Mouse (Mus musculus) megakaryocyte, adult 5-6 weeks (primary cell): ENCODE data around the gene Mal. TPM values are rescaled to one million over a fixed set of nuclear protein-coding genes. Genes with fewer than 3 reads are reported as not detected.

ENCODE experiments used
- ATAC-seq: 2 replicates; pipeline ENCODE4 v1.8.0; 2016; ENCODE audit warnings: mild to moderate bottlenecking, inconsistent platforms; ENCODE audit not compliant: poor library complexity, severe bottlenecking
- total RNA-seq, 2 experiments: library from RNA; stranded (forward) in 1 of 2; stranded (reverse) in 1 of 2; fragments of 153-499, 151-499 nt in 1 of 2; fragments of 221-1000, 200-1000 nt in 1 of 2; gene quantifications; 2 replicates each; pipeline versions ENCODE4 v1.2.3 to v1.2.4; 2015 to 2017

The Mal gene
- 0.11 TPM in 1 of 2 replicates, not detected in the other for total RNA-seq (2015)
- not detected in 2 replicates for total RNA-seq (2017)

DNA sequence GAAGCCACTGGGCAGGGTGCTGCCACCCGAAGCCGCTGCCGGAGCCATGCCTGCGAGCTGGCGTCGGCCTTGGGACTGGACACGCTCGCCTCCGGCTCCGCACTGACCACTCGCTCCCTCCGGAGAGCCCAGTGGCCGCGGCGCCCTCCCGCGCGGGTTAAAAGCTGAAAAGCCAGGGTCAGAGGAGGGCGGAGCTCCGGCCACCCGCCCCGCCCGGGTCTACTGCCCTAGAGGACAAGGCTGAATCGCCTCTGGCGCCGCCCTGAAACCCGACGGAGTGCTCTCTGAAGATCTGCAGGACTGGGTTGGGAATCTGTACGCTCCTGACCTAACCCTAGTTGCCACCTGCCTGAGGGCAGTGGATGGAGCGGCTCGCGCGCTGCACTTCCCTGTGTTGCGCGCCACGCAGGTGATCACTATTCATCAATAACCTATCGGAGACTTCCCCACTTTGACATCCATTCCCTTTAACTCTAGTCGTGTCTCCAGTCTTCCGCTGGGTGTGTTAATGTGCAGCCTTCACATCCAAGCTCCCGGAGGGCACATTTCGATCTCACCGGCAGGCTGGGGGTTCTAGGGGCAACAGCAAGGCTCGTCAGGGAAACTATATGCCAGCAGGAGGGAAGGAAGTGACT lies at the start of gene Mal:
TSS of gene Mal (minus strand) at position 610 of the 635 bp plus-strand sequence.
- no peak for ATAC-seq

DNA sequence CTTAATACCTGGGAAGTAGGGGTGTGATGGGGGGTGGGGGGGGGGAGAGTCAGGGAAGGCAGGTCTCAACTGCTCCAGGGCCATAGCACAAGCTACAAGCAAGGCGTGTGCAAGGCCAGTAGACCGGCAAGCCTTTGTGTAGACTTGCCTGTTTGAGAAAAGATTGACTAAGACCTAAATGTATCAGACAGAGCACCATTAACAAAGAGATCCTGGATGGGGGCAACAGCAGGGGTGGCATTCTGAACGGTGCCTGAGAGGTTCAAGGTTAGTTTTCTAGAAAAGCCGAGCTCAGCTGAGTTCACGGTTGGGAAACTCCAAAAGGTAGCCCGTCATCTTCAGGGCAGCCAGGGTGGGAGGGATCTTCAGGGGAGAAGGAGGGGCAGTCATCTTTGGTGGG lies 48.8 kb upstream of the Mal start:
- no peak for ATAC-seq

DNA sequence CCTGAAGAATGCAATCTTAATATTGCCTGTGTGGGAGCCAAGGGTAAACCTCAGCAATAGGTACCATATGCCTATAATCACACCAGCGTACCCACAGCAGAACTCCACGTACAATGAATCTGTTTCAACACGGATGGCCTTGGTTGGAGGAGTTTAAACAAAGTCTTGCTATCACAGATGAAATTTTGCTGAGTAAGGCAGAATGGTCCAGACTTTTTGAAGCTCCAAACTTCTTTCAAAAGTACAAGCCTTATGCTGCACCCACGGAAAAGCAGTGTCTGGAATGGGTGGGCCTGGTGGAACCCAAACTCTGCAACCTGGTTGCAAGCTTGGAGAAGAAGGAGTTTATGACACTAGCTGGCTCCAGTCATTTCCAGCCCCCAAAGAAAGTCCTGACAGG lies 32.7 kb upstream of the Mal start:
- no peak for ATAC-seq

DNA sequence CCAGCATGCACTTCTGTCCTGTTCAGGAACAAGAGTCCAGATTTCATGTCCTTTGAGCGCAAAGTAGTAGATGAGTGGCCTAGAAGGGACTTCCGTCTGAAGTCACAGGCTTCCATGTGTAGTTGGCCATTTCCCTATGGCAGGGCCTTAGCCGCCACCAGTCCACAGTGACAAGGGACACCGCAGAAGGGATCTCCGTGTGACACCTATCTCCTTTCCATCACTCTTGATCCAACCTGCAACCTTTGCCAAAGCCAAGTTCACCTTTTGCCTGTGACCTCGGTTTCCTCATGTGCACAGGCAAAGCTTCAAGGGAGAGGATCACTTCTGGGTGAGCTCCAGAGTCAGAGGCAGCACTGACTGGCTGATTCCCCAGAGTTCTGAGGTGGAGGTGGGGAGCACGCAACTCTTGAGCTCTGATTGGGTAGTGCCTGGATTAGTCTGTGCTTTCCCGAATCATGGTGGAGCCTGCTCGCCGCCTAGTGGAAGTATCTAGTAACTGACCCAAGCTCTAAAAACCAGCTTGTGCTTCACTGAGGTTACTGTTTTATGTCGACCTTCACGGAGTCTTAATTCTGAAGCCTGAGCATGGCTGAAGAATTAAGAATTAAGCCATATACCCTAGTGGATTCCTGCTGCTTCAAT lies 27.3 kb upstream of the Mal start:
- peak; percentile 49 for ATAC-seq

DNA sequence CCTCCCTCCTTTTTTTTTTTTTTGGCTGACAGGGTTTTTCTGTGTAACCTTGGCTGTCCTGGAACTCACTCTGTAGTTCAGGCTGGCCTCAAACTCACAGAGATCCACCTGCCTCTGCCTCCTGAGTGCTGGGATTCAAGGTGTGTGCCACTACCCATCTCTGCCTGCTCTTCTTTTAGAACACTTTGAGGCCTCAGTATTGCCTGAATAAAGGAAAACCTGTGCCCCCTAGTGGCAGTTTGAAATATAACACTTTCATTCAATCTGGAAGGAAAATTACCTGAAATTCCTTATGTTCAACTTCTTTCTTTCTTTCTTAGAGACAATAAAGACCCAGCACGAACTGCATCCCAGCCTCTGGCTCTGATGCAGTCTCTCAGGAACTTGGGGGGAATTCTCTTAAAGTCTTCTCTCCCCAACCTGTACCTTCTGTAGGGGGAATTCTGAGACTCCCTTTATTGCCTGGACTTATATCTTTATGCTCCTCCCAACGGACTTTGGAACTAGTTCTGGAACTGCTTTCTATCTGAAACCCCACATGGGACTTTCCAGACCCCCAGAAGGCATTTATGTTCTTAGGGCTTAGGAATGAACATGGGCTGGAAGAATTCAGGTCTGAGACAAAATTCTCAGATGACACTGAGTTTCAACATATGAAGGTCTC lies 11.5 kb upstream of the Mal start:
- no peak for ATAC-seq

DNA sequence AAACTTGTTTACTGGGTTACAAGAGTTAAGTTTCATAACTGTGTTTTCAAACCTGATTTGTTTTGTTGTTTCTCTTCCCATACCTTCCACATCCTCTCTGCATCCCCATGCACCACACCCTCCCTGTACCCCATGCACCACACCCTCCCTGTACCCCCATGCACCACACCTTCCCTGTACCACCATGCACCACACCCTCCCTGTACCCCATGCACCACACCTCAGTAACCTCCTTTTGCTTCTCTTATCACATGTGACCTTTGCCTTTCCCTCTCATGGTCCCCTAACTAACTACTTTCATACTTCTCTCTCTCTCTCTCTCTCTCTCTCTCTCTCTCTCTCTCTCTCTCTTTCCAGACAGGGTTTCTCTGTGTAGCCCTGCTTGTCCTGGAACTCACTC lies 10.5 kb upstream of the Mal start:
- no peak for ATAC-seq

DNA sequence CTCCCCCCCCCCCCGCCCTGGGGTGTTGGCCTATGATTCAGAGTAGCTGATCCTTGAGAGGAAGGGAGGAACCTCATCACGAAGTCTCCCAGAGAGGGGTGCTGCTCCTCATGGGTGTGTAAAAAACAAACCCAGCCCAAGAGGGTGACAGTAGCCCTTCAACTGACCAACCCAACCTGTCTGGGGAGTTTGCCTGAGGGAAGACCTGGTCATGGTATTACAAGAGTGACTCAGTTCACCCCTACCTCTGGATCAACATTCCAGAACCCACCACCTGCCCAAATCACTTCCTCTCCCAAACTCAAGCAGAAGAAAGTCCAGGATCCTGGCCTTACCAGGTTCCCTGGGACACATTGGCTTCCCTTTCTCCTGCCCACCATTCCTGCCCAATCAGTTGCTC lies 6.2 kb upstream of the Mal start:
- ATAC-seq, result no peak

DNA sequence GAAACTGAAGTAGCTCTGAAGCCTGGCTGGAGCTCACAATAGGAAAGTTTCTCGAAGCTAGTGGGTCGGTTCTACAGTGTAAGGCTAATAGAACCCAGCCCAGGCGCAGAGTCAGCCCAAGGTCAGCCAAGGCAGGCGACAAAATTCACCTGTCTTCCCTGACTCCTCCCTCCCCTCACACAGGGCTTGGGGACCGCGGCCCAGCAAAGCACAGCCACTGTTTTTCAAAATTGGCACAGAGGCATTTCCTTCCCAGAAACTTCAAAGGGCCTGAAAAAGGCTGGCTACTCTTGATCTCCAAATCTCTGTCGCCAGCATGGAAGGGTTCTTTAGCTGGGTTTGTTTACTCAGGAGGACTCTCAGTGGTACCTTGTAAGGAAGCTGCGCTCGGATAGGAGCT lies 1.1 kb downstream of the Mal start:
- ATAC-seq, result no peak

DNA sequence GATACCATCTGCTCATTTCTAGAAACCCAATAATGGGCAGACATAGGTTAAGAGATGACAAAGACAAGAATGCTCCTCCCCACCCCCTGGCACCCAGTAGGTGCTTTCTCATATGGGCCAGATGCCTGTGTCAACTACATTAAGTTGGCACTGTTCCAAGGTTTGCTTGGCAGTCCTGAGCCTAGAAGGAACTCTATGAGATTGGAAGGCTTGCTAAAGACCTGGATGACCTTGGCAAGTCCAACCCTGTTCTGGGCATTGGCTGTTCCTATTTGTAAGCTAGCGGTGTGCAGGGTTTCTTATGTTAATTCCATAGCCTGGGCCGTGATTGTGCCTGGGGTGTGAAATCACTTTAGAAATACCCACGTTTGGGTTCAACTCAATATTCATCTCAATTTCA lies 1.7 kb downstream of the Mal start:
- ATAC-seq, result no peak

DNA sequence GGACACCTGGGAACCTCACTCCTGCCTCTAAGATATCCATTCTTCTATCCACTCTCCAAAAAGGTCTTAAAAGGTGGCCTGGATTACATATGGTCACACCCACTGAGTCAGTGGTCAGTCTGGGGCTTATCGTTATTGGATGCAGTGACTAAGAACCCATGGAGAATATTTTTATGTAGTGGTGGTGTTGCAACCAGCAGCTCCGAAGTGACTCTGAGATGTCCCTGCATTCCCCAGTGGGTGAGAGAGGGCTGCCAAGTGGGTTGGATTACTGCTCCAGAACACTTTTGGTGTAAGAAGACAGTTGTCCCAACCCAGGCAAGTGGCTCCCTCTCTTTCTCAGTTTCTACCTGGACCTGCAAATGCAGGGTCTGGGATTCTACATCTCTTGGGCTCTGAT lies 3.7 kb downstream of the Mal start:
- no peak for ATAC-seq

DNA sequence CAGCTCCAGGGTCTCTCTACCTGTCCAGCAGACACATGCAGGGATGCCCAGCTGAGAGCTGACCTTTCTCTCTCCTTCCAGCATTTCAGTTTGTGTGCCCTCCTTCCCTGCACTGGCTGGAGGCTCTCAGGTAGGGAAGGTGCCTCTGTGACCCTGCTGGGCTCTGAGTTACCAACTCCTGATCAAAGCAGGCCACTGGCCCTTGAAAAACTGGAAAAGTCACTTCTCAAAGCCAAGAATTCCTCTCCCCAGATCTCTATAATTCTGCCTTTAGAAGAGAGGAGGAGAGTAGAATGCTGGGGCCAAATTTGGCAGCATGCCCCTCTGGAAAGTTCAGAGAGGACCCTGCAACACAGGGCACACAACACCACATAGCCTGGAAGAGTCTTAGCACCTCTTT lies 4.2 kb downstream of the Mal start:
- no peak for ATAC-seq

DNA sequence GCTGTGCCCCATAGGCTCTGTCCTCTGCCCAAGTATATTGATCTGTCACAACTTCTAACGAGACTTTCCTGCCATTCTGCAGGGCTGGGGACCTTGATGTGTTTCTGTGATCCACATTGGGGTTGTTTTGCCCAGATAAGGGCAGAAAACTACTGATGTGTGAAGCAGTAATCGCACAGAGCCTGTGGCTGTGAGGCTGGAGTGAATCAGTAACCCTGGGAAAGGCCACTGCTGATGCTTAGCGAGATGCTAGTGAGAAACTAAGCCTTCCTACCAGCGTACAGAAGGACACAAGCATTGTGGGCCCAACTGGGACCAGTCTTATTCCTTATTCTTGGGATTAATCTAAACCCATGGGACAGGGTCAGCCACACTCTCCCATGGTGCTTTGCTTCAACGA lies 4.9 kb downstream of the Mal start:
- no peak for ATAC-seq

DNA sequence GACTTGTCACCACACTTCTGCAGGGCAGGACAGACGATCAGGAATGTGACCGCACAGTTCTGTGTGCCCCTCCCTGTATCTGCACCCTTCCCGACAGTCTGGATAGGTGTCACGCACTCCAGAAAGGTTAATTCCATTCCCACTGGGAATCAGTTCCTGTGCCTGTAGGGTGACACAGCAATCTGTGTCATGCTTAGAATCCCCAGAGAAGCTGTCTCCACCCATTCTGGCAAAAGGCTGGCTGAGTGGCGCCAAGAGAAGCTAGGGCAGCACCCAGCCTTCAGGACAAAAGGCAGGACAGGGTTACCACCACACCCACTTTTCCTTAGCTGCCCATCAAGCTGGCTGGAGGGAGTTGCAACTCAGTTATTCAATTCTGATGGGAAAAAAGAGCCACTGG lies 6.6 kb downstream of the Mal start:
- no peak for ATAC-seq

DNA sequence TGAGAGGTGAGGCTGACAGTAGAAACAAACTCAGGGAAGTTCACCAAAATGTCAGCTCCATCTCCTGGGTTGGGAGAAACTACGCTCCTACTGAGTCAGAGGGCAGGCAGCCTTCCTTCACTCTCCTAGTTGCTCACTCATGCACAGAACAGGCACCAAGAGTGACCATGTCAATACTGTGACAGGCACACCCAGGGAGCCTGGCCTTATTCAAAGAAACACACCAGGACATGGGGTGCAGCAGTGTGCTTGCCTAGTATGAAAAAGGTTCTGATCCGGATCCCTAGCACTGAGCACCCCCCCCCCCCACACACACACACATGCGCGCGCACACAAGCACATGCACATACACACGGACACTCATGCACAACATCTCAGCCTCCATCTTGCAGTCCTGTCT lies 8.3 kb downstream of the Mal start:
- no peak for ATAC-seq

DNA sequence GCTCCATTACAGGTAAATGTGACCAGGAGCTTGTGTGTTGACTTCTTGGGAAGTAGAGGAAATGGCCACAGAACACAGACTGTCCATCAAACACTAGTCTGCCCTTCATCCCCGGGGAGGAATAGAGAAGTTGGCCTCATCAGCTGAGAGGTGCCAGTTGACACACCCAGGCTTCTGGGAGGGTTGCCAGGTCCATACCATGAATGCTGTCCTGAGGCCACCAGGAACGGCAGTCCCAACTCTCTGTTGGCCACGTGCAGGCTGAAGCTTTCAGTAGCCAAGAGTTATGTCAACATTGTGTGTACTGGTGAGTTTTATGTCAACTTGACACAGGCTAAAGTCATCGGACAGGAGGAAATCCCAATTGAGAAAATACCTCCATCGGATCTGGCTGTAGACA lies 9.6 kb downstream of the Mal start:
- no peak for ATAC-seq

DNA sequence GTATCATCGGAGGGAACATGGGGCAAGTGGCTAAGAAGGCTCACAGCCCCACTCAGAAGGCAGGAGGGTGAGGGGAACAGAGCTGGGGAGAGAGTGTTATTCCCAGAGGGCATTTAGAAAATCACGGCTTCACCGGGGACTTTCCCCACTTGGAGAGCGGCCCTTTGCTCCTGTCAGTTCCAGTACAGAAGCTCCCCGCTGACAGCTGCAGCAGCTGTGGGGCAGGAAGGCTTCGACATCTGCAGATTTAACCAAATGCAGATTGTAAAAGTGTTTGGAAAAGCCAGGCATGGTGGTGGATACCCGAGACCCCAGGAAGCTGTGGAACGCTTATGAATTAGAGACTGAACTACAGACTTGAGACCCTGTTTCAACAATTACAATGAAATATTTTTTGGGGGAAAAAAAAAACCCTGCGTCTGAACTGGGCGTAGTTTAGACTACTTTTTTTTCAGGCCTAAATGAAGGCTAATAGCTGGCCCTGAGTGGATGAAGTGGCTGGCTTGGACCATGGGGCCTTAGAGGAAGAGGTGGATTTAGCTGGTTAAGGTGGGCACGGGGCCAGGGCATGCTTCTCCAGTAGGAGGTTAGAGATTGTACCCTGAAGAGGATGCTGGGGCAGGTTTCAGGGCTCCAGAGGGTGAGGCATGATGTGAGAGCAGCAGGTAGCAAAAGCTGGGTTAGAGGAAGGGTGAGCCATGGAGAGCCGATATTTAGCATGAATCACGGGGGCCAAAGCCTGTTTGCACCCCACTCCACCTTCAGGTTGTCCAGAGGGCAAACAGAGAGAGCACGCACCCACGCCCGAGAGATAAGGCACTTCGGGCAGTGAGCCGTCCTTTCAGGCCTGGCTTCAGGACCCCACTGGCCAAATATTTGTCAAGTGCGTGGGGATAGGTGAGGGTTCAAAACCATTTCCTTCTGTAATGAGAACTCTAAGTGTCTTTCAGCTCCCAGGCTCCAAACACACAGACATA lies 12.5 kb downstream of the Mal start:
- no peak for ATAC-seq

DNA sequence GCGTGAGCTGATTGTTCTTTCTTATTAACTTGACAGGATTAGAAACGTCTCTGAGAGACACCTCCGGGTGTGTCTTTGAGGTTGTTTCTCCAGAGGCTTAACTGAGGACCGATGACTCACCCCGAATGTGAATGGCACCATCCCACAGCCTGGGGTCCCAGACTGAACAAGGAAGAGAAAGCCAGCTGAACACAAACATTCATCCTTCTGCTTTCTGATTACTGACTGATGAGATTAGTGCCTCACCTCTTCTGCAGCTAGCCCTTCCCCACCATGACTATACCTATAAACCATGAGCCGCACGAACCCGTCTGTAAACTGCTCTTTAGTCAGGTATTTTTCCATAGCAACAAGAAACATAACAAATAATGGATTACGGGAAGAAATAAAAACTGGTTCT lies 17.5 kb downstream of the Mal start:
- ATAC-seq, result no peak

DNA sequence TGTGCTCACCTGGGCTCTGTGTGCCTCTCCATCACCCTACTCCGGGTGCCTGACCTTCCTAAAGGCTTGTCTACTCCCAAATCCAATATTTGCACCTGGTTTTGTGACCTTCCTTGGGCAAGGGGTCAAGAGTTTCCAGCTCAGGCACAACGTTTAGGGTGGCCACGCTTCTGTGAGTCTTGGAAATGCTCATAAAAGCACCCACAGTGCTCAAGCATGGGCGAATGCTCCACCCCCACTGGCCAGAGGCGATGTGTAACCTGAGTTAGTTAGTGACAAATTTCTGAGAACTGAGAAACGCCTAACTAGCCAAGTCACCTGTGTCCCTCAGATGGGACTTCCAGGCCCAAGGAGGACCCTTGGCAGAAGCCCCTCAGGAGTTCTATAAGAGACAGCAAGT lies 20.9 kb downstream of the Mal start:
- ATAC-seq, result no peak

DNA sequence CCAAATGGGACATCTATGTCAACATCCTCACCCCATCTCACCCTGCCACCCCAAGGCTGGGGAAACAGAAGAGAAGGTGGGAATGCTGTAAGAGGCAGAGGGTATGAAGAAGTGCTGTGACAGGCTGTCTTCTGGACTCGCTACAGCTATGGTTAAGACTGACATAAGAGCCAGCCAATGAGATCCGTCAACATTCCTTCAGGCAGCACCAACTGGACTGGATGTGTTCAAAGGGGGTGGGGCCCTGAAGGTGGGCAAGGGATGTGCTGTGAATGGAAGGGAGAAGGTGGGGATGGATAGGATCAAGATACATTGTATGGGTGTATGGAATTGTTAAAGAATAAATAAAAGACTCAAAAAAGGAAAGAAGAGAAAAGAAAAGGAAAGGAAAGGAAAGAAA lies 23.9 kb downstream of the Mal start:
- ATAC-seq, result no peak

DNA sequence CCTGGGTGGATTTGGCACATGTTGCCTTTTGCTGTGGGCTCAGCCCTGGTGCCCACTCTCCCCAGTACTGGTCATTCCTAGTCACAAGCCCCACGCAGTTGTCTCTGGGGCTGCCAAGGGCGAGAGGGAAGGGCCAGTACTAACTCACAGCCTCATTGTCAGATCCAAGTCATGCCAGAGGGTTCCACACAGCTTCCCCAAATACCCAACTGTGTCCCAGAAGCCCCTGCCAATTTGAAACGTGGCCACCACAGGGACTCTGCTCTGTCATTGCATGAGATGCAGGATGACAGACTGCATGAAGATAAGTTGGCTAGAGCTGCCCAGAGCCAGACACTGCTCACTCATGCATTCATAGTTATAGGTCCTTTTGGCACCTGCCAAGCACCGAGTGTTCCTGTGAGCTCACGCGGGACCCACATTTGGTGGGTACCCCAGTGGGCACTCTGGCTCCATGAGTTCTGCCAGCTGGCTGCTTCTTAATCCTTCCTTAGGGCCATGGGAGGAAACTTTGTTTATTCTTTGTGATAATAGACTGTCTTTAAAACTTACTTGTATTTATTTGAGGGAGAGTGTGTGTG lies 28.4 kb downstream of the Mal start:
- ATAC-seq, result no peak

DNA sequence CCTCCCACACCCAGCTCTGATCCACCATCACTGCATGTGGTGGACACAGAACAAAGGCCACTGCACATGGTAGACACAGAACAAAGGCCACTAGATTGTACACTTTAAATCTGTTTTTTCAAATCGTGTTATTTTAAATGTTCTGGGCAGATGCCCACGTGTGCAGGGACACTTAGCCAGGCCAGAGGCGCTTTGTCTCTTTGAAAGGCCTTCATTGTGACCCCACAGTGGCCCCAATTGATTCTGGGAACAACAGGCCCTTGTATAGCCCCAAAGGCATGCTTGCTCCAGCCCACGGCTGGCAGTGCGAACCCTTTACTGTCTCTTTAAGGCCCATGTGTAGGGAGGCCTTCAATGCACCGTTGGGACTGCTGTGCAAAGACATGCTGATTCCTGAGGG lies 29.1 kb downstream of the Mal start:
- no peak for ATAC-seq
